Mouse (Mus musculus) CD4-positive helper T cell, adult 2 months (primary cell): ENCODE data around the gene Gm17079.
"Not testable (repeated sequence)": the region's sequence is repeated elsewhere in the genome, so short reads cannot be mapped to it uniquely, and the experiment has no call there.

Experiments
- DNase-seq: peaks from one replicate; pipeline ENCODE4 v3.0.0-alpha.2; 2012; ENCODE audit warnings: low read depth, missing footprints, low spot score

Gene Gm17079

DNA sequence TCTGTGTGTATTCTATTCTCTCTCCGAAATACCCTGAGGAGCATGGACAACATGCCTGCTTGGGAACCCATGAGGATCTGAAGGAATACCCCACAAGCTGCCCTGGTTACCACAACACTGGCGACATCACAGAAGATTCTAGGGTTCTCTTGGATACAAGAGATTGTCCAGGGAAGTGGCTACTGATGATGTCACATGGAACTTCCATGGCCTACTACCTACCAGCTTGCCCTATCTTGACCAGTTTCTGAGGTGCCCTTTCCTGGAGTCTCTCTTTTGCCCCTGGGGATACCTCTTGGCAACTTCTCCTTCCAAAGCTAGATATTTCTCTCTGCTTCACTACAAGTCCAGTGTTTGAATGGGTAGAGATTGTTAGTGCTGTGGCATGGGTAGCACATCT lies at the start of gene Gm17079:
Gm17079 (minus strand) TSS at position 101 of the 400 bp plus-strand sequence.
- DNase-seq: not testable (repeated sequence)

DNA sequence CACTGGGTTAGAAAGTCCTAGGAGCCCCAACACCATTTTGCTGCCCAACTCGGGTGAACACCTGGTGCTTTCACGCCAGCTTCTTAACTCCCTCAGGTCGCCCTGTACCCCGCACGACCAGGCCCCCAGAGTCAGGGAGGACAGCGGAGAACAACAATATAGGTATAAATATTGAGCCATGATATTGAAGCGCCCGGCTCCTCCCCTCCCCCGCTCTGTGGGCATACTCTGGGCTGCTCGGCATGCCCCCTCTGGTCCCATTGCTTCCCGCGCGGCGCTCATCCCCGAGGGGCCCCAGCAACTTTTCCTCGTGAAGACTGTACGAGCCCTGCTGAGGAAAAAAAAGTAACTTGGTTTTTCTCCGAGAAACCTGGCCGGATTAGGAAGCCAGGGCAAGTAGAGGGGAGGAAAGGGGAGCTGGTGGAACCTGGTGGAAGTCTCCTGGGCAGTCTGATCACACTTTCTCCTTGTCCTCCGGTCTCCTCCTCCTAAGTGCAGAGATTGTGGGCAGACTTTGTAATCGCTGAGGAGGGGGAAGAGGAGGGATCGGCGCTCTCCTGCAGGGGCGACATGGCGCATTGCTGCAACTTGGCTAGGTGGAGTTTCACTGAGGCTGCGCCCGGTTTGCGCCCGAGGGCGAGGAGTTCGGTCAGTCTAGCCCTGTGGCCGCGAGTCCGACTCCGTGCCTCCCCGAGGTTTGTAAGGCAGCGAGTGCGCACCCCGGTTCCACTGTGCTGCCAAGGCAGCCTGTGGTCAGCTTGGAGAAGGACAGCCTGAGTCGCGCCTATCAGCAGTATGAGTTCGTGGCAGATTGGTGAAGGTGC lies 45.3 kb upstream of the Gm17079 start:
- DNase-seq: no peak

DNA sequence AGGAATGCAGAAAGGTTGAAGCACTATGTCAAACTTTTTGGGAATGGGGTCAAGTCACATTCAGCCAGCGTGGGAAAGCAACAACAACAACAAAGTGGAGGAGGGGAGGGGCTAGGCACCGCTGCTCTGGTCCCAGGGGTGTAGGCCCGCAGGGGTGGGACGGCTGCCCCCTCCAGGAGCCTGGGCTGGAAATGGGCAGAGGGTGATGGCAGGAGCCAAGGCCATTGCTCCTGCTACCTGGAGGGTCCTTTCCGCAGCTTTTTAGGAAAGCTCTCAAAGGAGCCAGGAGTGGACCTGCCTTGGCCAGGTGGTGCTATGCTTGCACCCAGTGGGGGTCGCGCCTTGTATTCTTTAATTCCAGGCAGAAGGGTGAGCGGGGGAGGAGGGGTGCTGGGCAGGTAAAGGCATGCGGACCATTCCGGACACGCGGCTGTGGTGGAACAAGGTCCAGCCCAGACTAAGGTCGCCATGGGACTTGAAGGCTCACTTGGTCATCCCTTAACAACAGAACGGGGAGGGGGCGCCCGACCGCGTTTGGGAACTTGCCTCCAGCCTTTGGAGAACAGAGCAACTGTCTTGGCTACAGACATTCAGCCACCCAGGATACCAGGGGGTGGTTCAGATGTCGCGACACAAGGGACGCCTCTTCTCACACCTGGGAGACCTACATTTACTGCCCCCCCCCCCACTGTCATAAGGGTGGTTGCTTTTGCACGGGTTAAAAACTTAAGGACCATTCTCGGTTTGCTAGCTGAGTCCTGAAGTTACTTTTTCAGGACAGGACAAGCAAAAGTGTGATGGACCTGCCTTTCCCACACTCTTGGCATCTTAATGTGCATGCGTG lies 44.1 kb upstream of the Gm17079 start:
- DNase-seq: no peak

DNA sequence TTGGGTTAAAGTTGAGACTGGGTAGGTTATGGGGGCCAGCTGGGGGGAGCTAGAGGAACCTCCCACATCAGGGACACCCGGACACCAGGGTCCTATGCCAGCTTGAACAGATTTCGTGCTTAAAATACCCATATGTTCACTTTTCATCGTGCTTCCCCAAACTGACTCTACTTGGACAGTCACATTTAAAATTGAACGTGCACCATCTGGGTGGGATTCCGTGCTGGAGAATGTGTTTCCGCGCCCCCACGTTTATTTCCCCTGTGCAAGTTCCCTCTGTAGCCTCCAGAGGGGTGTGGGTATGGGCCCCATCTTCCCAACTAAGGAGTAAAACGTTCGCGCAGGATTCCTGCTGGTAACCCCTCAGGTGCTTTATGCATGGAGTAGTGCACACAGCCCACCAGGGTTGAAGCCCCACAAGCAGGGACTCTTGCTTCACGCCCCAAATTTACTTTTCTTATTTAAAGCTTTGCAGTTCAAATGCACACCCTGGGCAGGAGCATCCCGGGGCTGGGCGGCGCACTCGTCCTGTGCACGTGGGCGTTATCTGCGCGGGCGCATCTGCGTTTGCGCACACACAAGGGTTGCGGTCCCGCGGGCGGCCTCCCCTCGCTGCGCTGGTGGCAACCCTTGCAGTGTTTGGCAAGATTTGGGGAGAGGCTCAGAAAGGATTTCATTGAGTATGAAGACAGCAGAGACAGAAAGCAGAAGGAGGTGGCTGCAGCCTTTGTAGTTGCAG lies 43.3 kb upstream of the Gm17079 start:
- DNase-seq: no peak

DNA sequence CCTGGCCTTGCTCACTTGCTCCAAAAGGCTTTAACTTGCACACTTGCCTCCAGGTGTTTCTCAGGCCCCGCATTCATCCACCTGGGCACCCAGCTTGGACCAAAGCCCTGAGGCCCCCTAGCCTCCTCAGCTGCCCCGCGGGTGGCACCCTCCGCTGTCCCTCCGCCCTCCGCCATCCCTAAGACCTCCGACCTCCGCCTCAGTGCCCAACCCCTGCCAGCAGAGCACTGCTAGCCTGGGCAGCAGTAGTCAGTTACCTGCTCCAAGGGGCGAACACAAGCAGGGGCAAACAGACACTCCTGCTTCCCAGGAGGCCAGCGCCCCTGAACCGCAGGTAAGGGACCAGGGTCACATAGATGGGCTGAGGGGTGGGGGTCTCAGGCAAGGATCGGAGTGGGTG lies 42.7 kb upstream of the Gm17079 start:
- no peak for DNase-seq

DNA sequence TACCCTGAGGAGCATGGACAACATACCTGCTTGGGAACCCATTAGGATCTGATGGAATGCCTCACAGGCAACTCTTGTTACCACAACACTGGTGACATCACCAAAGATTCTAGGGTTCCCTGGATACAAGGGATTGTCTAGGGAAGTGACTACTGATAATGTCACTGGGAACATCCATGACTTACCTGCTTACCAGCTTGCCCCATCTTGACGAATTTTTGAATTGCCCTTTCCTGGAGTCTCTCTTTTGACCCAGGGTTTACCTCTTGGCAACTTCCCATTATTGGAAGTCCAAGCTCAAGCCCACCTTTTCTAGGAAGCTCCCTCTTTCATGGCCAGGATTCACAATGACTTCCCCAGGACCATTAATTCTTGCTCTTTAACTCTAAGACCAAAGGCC lies 21.8 kb upstream of the Gm17079 start, which contains the start of gene Gm5800:
Gm5800 (minus strand) TSS at position 101 of the 400 bp plus-strand sequence.
- no peak for DNase-seq

DNA sequence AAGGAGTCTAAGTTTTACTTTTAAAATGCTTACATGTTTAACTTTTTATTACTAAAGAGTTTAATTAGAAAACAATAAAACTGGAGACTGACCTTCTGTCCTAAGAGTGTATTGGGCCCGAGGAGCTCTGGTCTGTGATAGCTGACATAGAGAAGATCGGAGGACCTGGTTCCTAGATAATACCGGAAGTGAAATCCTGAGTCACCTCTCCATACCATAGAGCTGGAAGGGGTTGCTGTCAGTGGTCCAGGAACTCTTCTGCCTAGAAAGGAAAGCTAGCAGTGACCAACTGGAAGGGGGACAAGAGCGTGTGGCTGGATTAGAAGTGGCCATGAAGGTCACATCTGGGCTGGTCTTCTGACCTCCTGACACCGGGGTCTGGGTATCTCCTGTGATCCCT lies 18.0 kb downstream of the Gm17079 start:
- no peak for DNase-seq
